Mouse (Mus musculus): Measurements from ENCODE around the gene Fer1l4. TPM values are rescaled to one million over a fixed set of nuclear protein-coding genes. Genes with fewer than 3 reads are reported as not detected.

The Fer1l4 gene
- polyA plus RNA-seq, 1 experiment from 2014 or later, result not detected

- H3K36me3 ChIP-seq, result peaks cover 100% of the 10 kb centered on the region
- WGBS, result 74% methylated on average over 14 of the region's 14 CpGs
- ATAC-seq (ENCODE audit: insufficient number of reproducible peaks, low FRiP score, low TSS enrichment, low read depth), result 0 out of 2 replicates have a peak, but pooled peaks have one; percentile 53
- H3K27ac ChIP-seq, result peak overlapping the region; percentile 22
- H3K4me2 ChIP-seq, result no peak overlapping the region
- H3K27me3 ChIP-seq, result no peaks in the 10 kb centered on the region
- H3K9ac ChIP-seq, result no peak overlapping the region
- no peaks in the 10 kb centered on the region for H3K4me1 ChIP-seq
- no peaks in the 10 kb centered on the region for H3K9me3 ChIP-seq
- no peak overlapping the region for H3K4me3 ChIP-seq
Observed at GRCm38 (mm10) chr2:155991863-155992321, 60.9 kb downstream of the Fer1l4 start.

- H3K4me2 ChIP-seq, result no peak overlapping the region
- no peak overlapping the region for H3K4me3 ChIP-seq
- no peaks in the 10 kb centered on the region for H3K9me3 ChIP-seq
- H3K9ac ChIP-seq, result no peak overlapping the region
- no peak for ATAC-seq (ENCODE audit: insufficient number of reproducible peaks, low FRiP score, low TSS enrichment, low read depth)
- no peaks in the 10 kb centered on the region for H3K27me3 ChIP-seq
- no peak overlapping the region for H3K27ac ChIP-seq
- H3K4me1 ChIP-seq, result no peaks in the 10 kb centered on the region
- 89% methylated on average over 10 of the region's 10 CpGs for WGBS
- peaks cover 100% of the 10 kb centered on the region for H3K36me3 ChIP-seq
Observed at GRCm38 (mm10) chr2:155991151-155991550, 61.6 kb downstream of the Fer1l4 start.

- WGBS, result 74% methylated on average over 4 of the region's 4 CpGs
- ATAC-seq (ENCODE audit: insufficient number of reproducible peaks, low FRiP score, low TSS enrichment, low read depth), result no peak
- Histone ChIP-seq H3K9ac (no peak overlapping the region), H3K36me3 (peaks cover 100% of the 10 kb centered on the region), H3K4me2 (no peak overlapping the region), H3K9me3 (no peaks in the 10 kb centered on the region), H3K4me1 (no peaks in the 10 kb centered on the region), H3K27ac (no peak overlapping the region), H3K4me3 (no peak overlapping the region), H3K27me3 (no peaks in the 10 kb centered on the region)
Observed at GRCm38 (mm10) chr2:155989085-155989484, 63.7 kb downstream of the Fer1l4 start.

GRCm38 (mm10) chr2:155987131-155987530 is 65.6 kb downstream of the Fer1l4 start:
- 98% methylated on average over 6 of the region's 6 CpGs for WGBS

GRCm38 (mm10) chr2:155985776-155986175 is 67.0 kb downstream of the Fer1l4 start:
- Histone ChIP-seq H3K9ac (no peak overlapping the region), H3K4me3 (no peak overlapping the region), H3K4me2 (no peak overlapping the region), H3K36me3 (peaks cover 99% of the 10 kb centered on the region), H3K27me3 (no peaks in the 10 kb centered on the region), H3K27ac (no peak overlapping the region), H3K4me1 (no peaks in the 10 kb centered on the region), H3K9me3 (no peaks in the 10 kb centered on the region)
- no peak for ATAC-seq (ENCODE audit: insufficient number of reproducible peaks, low FRiP score, low TSS enrichment, low read depth)
- 84% methylated on average over 7 of the region's 7 CpGs for WGBS

More at GRCm38 (mm10) chr2:155987131-155987530, 65.6 kb downstream of the Fer1l4 start:
- no peak overlapping the region for H3K27ac ChIP-seq
- H3K27me3 ChIP-seq, result no peaks in the 10 kb centered on the region
- H3K4me1 ChIP-seq, result no peaks in the 10 kb centered on the region
- no peak overlapping the region for H3K9ac ChIP-seq
- H3K4me2 ChIP-seq, result no peak overlapping the region
- no peak for ATAC-seq (ENCODE audit: insufficient number of reproducible peaks, low FRiP score, low TSS enrichment, low read depth)
- no peaks in the 10 kb centered on the region for H3K9me3 ChIP-seq
- peaks cover 99% of the 10 kb centered on the region for H3K36me3 ChIP-seq
- no peak overlapping the region for H3K4me3 ChIP-seq

GRCm38 (mm10) chr2:155979328-155979991 is 73.3 kb downstream of the Fer1l4 start:
- WGBS, result 87% methylated on average over 5 of the region's 5 CpGs
- H3K9me3 ChIP-seq, result no peaks in the 10 kb centered on the region
- no peak overlapping the region for H3K9ac ChIP-seq
- H3K27me3 ChIP-seq, result no peaks in the 10 kb centered on the region
- no peaks in the 10 kb centered on the region for H3K4me1 ChIP-seq
- no peak overlapping the region for H3K4me2 ChIP-seq
- no peak overlapping the region for H3K4me3 ChIP-seq
- H3K36me3 ChIP-seq, result peaks cover 90% of the 10 kb centered on the region
- no peak overlapping the region for H3K27ac ChIP-seq
- ATAC-seq (ENCODE audit: insufficient number of reproducible peaks, low FRiP score, low TSS enrichment, low read depth), result no peak

GRCm38 (mm10) chr2:155974087-155974731 is 78.5 kb downstream of the Fer1l4 start:
- no peak overlapping the region for H3K27ac ChIP-seq
- no peak overlapping the region for H3K4me3 ChIP-seq
- peaks cover 85% of the 10 kb centered on the region for H3K36me3 ChIP-seq
- no peaks in the 10 kb centered on the region for H3K27me3 ChIP-seq
- WGBS, result 81% methylated on average over 14 of the region's 14 CpGs
- no peaks in the 10 kb centered on the region for H3K9me3 ChIP-seq
- H3K4me1 ChIP-seq, result no peaks in the 10 kb centered on the region
- H3K4me2 ChIP-seq, result no peak overlapping the region
- H3K9ac ChIP-seq, result no peak overlapping the region
- no peak for ATAC-seq (ENCODE audit: insufficient number of reproducible peaks, low FRiP score, low TSS enrichment, low read depth)

- Histone ChIP-seq H3K4me3 (no peak overlapping the region), H3K9me3 (no peaks in the 10 kb centered on the region), H3K27me3 (no peaks in the 10 kb centered on the region), H3K4me2 (no peak overlapping the region), H3K27ac (no peak overlapping the region), H3K36me3 (peaks cover 86% of the 10 kb centered on the region), H3K9ac (no peak overlapping the region), H3K4me1 (no peaks in the 10 kb centered on the region)
- WGBS, result 83% methylated on average over 6 of the region's 6 CpGs
- no peak for ATAC-seq (ENCODE audit: insufficient number of reproducible peaks, low FRiP score, low TSS enrichment, low read depth)
Observed at GRCm38 (mm10) chr2:155973348-155973747, 79.4 kb downstream of the Fer1l4 start.

Other genes with a start within 250 kb of the Fer1l4 start
- 21.5 and 21.7 TPM in 2 replicates for gene BC029722, start 233.5 kb downstream of the Fer1l4 start, polyA plus RNA-seq (2015; fragmentation: Nextera tagmentation; extraction: Ambion mirVana)
- 200 and 226 TPM in 2 replicates for gene Eif6, start 226.0 kb downstream of the Fer1l4 start, polyA plus RNA-seq (2015; fragmentation: Nextera tagmentation; extraction: Ambion mirVana)
- gene Fam83c, start 218.1 kb downstream of the Fer1l4 start, polyA plus RNA-seq (2015; fragmentation: Nextera tagmentation; extraction: Ambion mirVana), result 2.4 and 2.5 TPM in 2 replicates
- 60.8 and 70.9 TPM in 2 replicates for gene Uqcc1, start 122.6 kb downstream of the Fer1l4 start, polyA plus RNA-seq (2015; fragmentation: Nextera tagmentation; extraction: Ambion mirVana)
- 0.13 and 0.21 TPM in 2 replicates for gene Gm15557, start 112.2 kb downstream of the Fer1l4 start, polyA plus RNA-seq (2015; fragmentation: Nextera tagmentation; extraction: Ambion mirVana)
- 44.7 and 60.7 TPM in 2 replicates for gene Gdf5, start 107.6 kb downstream of the Fer1l4 start, polyA plus RNA-seq (2015; fragmentation: Nextera tagmentation; extraction: Ambion mirVana)
- 22.7 and 24.2 TPM in 2 replicates for gene Cep250, start 96.5 kb downstream of the Fer1l4 start, polyA plus RNA-seq (2015; fragmentation: Nextera tagmentation; extraction: Ambion mirVana)
- 1.7 and 1.8 TPM in 2 replicates for gene 6430550D23Rik, start 45.0 kb downstream of the Fer1l4 start, polyA plus RNA-seq (2015; fragmentation: Nextera tagmentation; extraction: Ambion mirVana)
- 239 and 246 TPM in 2 replicates for gene Ergic3, start 44.9 kb downstream of the Fer1l4 start, polyA plus RNA-seq (2015; fragmentation: Nextera tagmentation; extraction: Ambion mirVana)
- 2.2 and 2.7 TPM in 2 replicates for gene Spag4, start 12.2 kb upstream of the Fer1l4 start, polyA plus RNA-seq (2015; fragmentation: Nextera tagmentation; extraction: Ambion mirVana)
- gene Cpne1, start 59.0 kb upstream of the Fer1l4 start, polyA plus RNA-seq (2015; fragmentation: Nextera tagmentation; extraction: Ambion mirVana), result 57.3 and 57.8 TPM in 2 replicates
- 21.9 and 26.0 TPM in 2 replicates for gene Rbm12, start 59.0 kb upstream of the Fer1l4 start, polyA plus RNA-seq (2015; fragmentation: Nextera tagmentation; extraction: Ambion mirVana)
- gene Gm28036, start 74.1 kb upstream of the Fer1l4 start, polyA plus RNA-seq (2015; fragmentation: Nextera tagmentation; extraction: Ambion mirVana), result 19.5 and 20.9 TPM in 2 replicates
- gene Romo1, start 91.1 kb upstream of the Fer1l4 start, polyA plus RNA-seq (2015; fragmentation: Nextera tagmentation; extraction: Ambion mirVana), result 316 and 346 TPM in 2 replicates
- 39.3 and 43.6 TPM in 2 replicates for gene Nfs1, start 91.2 kb upstream of the Fer1l4 start, polyA plus RNA-seq (2015; fragmentation: Nextera tagmentation; extraction: Ambion mirVana)
- gene Rbm39, start 127.3 kb upstream of the Fer1l4 start, polyA plus RNA-seq (2015; fragmentation: Nextera tagmentation; extraction: Ambion mirVana), result 595 and 644 TPM in 2 replicates
- 68.4 and 70.8 TPM in 2 replicates for gene Phf20, start 143.5 kb upstream of the Fer1l4 start, polyA plus RNA-seq (2015; fragmentation: Nextera tagmentation; extraction: Ambion mirVana)

All from limb, embryonic 15.5 days (tissue).